Mouse (Mus musculus): ENCODE data around the gene Adrb1. TPM values are rescaled to one million over a fixed set of nuclear protein-coding genes. Genes with fewer than 3 reads are reported as not detected.
"Not testable (repeated sequence)": the region's sequence is repeated elsewhere in the genome, so short reads cannot be mapped to it uniquely, and the experiment has no call there.

Gene Adrb1
- polyA plus RNA-seq, 1 experiment from 2014 or later, result 0.20 TPM

DNA sequence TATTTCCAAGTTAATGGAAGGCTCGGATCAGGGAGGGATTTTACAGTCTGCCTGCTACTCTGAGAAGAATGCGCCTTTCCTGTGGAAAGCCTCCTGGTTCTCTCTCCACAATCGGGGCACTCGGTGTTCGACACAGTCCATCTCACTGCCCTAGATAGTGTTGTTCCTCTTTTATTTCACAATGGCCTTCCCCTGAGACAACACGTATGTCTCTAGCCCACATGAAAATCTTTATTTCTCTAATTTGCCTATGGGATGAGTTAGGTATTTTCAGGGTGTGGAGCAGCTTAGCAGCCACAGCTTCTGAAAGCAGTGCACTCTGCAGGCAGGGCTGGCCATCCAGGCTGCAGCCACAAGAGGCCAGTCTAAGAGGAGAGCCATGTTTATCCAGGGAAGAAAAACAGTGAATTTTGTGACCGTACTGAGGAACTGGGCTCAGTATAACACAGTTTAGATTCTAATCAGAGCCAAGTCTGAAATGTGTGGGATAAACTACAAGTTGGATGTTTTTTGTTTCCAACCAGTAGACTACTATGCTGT, 12.1 kb downstream of the Adrb1 start:
- 40% methylated on average over 7 of the region's 7 CpGs for WGBS (ENCODE audit: insufficient replicate concordance)
- no peak overlapping the region for H3K4me3 ChIP-seq
- H3K9me3 ChIP-seq (replicated peaks), result no peaks in the 10 kb centered on the region
- H3K27me3 ChIP-seq (replicated peaks), result peaks cover 7% of the 10 kb centered on the region
- H3K9ac ChIP-seq, result no peak overlapping the region
- H3K4me1 ChIP-seq, result no peaks in the 10 kb centered on the region
- no peak overlapping the region for H3K4me2 ChIP-seq
- ATAC-seq, result no peak
- no peak overlapping the region for H3K27ac ChIP-seq
- no peaks in the 10 kb centered on the region for H3K36me3 ChIP-seq

DNA sequence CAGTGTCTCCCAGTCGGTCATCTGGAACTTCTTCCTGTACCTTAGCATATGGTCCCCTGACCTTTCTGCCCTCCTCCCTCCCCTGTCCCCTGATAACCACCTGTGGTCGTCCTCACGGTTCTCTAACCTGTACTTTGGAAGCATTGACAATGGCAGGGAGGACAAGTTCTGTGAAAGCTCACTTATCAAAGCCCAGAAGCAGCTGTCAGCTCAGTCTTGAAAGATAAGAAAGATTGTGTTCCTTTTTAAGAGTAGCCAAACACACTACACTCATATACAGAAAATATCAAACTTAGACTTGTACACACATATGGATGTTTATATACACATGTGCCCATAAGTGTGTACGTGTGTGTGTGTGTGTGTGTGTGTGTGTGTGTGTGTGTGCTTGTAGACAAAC, 13.7 kb downstream of the Adrb1 start:
- Histone ChIP-seq H3K9me3 (replicated peaks) (no peaks in the 10 kb centered on the region), H3K4me3 (no peak overlapping the region), H3K4me2 (no peak overlapping the region), H3K4me1 (no peaks in the 10 kb centered on the region), H3K36me3 (no peaks in the 10 kb centered on the region), H3K9ac (no peak overlapping the region), H3K27me3 (replicated peaks) (peaks cover 7% of the 10 kb centered on the region), H3K27ac (no peak overlapping the region)
- 35% methylated on average over 4 of the region's 4 CpGs for WGBS (ENCODE audit: insufficient replicate concordance)
- no peak for ATAC-seq

DNA sequence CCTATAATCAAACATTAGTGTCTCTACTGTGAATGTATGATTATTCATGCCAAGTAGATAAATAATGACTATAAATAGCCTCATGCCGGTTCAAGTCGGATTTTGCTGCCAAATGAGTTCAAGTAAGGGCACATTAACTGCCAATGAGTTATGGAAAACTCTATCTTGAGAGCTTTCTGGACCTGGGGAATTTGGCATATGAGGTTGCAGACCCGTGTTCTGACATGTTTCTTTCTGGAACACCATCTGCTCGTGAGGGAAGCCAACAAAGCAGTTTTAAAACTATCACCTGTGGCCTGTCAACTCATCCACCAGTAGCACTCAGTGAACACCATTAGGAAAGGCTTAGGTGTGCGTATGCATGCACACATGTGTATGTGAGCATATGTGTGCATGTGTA, 14.3 kb downstream of the Adrb1 start:
- H3K4me3 ChIP-seq, result no peak overlapping the region
- H3K9ac ChIP-seq, result no peak overlapping the region
- no peak overlapping the region for H3K27ac ChIP-seq
- no peak for ATAC-seq
- H3K36me3 ChIP-seq, result no peaks in the 10 kb centered on the region
- peaks cover 2% of the 10 kb centered on the region for H3K27me3 ChIP-seq (replicated peaks)
- H3K4me2 ChIP-seq, result no peak overlapping the region
- WGBS (ENCODE audit: insufficient replicate concordance), result 53% methylated on average over 5 of the region's 5 CpGs
- no peaks in the 10 kb centered on the region for H3K4me1 ChIP-seq
- no peaks in the 10 kb centered on the region for H3K9me3 ChIP-seq (replicated peaks)

DNA sequence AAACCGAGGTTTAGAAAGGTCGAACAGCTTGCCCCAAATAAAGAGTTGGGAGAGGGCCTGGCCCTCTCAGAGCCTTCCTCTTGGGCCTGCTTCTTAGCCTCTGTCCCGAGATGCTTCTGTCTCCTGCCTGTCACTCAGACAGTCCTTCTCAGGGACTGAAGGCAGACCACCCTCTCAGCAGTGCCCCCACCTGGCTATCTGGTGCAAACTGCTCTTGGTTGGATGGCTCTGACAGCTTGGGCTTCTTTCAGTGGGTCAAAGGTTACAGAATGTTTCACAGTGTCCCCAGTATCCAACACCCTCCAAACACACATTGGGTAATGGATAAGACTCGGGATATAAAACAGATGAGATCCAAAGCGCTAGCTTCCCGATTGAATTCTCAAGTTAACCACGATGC, 23.1 kb downstream of the Adrb1 start:
- peaks cover 9% of the 10 kb centered on the region for H3K27me3 ChIP-seq (replicated peaks)
- H3K4me1 ChIP-seq, result no peaks in the 10 kb centered on the region
- no peak overlapping the region for H3K4me2 ChIP-seq
- ATAC-seq, result no peak
- 58% methylated on average over 7 of the region's 7 CpGs for WGBS (ENCODE audit: insufficient replicate concordance)
- no peak overlapping the region for H3K27ac ChIP-seq
- no peak overlapping the region for H3K4me3 ChIP-seq
- no peak overlapping the region for H3K9ac ChIP-seq
- H3K9me3 ChIP-seq (replicated peaks), result no peaks in the 10 kb centered on the region
- no peaks in the 10 kb centered on the region for H3K36me3 ChIP-seq

DNA sequence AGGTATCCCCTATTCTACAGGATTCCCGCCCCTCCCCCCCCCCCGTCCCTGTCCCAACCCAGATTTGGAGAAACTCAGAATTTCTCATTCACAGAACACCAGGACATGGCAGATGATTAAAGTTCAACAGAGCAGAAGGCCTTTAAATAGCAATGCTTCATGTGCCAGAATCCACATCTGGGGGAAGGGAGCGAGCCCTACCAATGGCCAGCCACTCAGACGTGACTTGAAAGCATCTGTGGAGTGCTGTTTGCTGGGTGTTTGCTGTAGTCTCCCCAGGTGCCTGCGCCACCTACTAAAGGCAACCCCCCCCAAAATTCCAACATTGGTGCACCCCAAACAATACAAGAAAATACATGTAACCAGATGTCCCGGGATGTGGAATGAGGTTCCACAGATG, 23.5 kb downstream of the Adrb1 start:
- no peak for ATAC-seq

DNA sequence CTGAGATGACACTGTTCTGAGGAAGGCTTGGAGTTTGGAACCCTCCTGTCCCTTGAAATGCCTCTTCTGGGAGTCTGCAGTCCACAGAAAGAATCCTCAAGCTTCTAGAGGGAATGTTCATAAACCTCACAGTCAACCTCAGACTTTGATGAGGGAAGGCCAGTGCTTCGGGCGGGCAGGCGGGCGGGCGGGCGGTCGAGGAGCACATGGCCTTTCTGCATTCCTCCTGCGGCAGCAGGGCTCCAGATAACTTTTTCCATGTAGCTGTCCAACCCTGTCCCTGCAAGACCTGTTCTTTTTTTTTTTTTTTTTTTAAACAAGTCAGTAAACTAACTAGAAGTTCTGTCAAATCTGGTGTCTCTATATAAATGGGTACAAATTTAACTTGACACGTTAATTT, 24.6 kb downstream of the Adrb1 start:
- H3K9ac ChIP-seq, result no peak overlapping the region
- H3K36me3 ChIP-seq, result no peaks in the 10 kb centered on the region
- peaks cover 9% of the 10 kb centered on the region for H3K27me3 ChIP-seq (replicated peaks)
- no peak overlapping the region for H3K4me2 ChIP-seq
- H3K27ac ChIP-seq, result no peak overlapping the region
- H3K4me1 ChIP-seq, result no peaks in the 10 kb centered on the region
- no peak for ATAC-seq
- H3K9me3 ChIP-seq (replicated peaks), result no peaks in the 10 kb centered on the region
- 74% methylated on average over 9 of the region's 9 CpGs for WGBS (ENCODE audit: insufficient replicate concordance)
- H3K4me3 ChIP-seq, result no peak overlapping the region

More for the DNA sequence above, 23.5 kb downstream of the Adrb1 start:
- Histone ChIP-seq H3K4me1 (no peaks in the 10 kb centered on the region), H3K27ac (no peak overlapping the region), H3K36me3 (no peaks in the 10 kb centered on the region), H3K4me3 (no peak overlapping the region), H3K9ac (no peak overlapping the region), H3K4me2 (no peak overlapping the region), H3K9me3 (replicated peaks) (no peaks in the 10 kb centered on the region), H3K27me3 (replicated peaks) (peaks cover 9% of the 10 kb centered on the region)
- WGBS (ENCODE audit: insufficient replicate concordance), result 62% methylated on average over 6 of the region's 6 CpGs

DNA sequence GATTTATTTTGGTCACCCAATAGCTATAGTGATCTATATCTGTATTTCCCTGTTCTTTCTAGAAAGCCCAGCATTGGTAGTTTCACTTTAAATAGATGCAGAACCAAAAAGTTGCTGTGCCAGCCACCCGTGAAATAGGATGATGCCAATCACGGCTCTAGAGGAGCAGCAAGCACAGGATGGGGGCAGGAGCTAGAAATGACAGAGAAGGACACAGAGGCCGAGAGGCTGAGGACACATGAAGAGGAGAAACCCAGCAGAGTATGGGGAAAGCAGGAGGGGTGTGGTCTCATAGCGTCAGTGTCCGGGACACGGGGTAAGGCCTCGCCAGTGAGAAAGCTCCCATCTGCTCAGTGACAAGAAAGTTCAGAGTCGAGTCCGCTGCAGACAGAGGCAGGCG, 25.9 kb downstream of the Adrb1 start:
- Histone ChIP-seq H3K4me2 (no peak overlapping the region), H3K9ac (no peak overlapping the region), H3K9me3 (replicated peaks) (no peaks in the 10 kb centered on the region), H3K4me1 (no peaks in the 10 kb centered on the region), H3K36me3 (no peaks in the 10 kb centered on the region), H3K4me3 (no peak overlapping the region), H3K27ac (no peak overlapping the region), H3K27me3 (replicated peaks) (peaks cover 9% of the 10 kb centered on the region)
- ATAC-seq, result no peak
- 73% methylated on average over 10 of the region's 10 CpGs for WGBS (ENCODE audit: insufficient replicate concordance)

DNA sequence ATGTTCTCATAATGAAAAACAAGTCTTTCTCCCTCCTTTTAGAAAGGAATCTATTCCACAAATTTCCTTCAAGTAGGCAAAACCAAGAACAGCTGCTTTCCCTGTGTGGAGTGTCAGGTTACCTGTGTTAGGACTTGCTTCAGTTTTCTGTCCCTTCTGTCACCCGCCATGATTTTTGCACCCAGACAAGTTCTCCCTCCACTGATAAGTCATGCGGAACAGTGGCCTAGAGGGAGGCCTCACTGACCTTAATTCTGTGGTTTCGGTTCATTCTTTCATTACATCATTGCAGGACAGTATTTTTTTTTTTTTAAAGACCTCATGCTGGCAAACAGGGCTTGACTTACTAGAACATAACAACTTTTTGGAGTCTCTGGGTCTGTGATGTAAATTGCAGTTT, 27.3 kb downstream of the Adrb1 start:
- Histone ChIP-seq H3K36me3 (no peaks in the 10 kb centered on the region), H3K4me3 (no peak overlapping the region), H3K9ac (no peak overlapping the region), H3K4me2 (no peak overlapping the region), H3K27me3 (replicated peaks) (no peaks in the 10 kb centered on the region; the same call in 1 of the 2 replicates), H3K9me3 (replicated peaks) (no peaks in the 10 kb centered on the region), H3K27ac (no peak overlapping the region), H3K4me1 (no peaks in the 10 kb centered on the region)
- WGBS (ENCODE audit: insufficient replicate concordance), result 45% methylated on average over 3 of the region's 3 CpGs
- ATAC-seq, result no peak

DNA sequence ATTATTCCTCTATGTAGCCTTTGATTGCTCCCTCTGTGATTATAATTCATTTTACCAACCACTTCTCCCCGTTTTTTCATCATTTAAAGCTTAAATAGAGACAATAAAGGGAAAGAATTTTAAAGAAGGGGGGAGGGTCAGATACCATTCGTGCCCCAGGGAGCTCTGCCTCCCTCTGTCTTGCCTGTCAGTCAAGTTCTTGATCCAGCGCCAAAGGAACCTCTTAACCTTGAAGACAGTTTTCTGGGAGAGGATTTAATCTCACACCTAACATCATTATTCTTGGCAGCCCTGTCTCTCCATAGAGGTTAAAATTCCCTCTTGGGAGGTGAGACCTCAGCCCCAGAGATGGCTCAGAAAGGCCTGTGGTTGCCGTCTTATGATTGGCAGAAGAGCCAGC, 28.7 kb downstream of the Adrb1 start:
- Histone ChIP-seq H3K36me3 (no peaks in the 10 kb centered on the region), H3K4me2 (no peak overlapping the region), H3K9ac (no peak overlapping the region), H3K27ac (no peak overlapping the region), H3K4me1 (no peaks in the 10 kb centered on the region), H3K4me3 (no peak overlapping the region), H3K27me3 (replicated peaks) (peaks cover 3% of the 10 kb centered on the region; the same call in 1 of the 2 replicates), H3K9me3 (replicated peaks) (no peaks in the 10 kb centered on the region)
- ATAC-seq, result no peak
- WGBS (ENCODE audit: insufficient replicate concordance), result 31% methylated on average over 4 of the region's 4 CpGs

DNA sequence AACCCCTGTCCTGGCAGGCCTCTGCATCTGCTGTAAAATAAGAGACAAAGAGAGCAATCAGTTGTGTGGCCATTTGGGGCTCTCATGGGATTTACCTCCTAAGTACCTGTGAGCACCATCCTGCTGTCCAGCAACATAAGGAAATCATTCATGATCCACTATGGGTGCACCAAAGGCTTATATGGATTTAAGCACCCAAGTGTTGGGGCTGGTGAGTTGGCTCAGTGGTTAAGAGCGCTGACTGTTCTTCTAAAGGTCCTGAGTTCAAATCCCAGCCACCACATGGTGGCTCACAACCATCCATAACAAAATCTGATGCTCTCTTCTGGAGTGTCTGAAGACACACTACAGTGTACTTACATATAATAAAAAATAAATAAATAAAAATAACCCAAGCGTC, 32.5 kb downstream of the Adrb1 start:
- H3K4me1 ChIP-seq, ATAC-seq, H3K9ac ChIP-seq: not testable (repeated sequence)

DNA sequence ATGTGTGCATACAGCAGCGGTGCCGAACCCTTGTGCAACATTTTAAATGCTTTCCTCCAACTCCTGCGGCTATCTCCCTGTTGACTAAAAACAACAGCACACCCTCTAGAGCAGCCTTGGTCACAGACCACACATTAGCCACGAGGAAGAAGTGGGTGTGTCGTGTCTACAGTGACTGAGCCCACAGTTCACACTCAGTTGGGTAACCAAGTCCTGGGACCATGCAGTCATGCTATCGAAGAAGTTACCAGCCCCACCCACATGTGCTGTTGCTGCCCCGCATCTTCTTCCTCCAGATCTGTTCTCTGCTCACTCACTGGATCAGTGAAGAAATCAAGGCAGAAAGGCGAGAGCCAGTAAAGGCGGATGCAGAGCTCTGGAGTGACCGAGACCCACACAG, 34.4 kb downstream of the Adrb1 start:
- 67% methylated on average over 10 of the region's 10 CpGs for WGBS (ENCODE audit: insufficient replicate concordance)
- Histone ChIP-seq H3K4me2 (no peak overlapping the region), H3K27ac (no peak overlapping the region), H3K36me3 (no peaks in the 10 kb centered on the region), H3K9me3 (replicated peaks) (no peaks in the 10 kb centered on the region), H3K4me1 (no peaks in the 10 kb centered on the region), H3K27me3 (replicated peaks) (peaks cover 3% of the 10 kb centered on the region; the same call in 1 of the 2 replicates), H3K9ac (no peak overlapping the region), H3K4me3 (no peak overlapping the region)
- no peak for ATAC-seq

More for the DNA sequence above, 32.5 kb downstream of the Adrb1 start:
- H3K36me3 ChIP-seq; H3K4me2 ChIP-seq; H3K27me3 ChIP-seq (replicated peaks); H3K27ac ChIP-seq; H3K4me3 ChIP-seq; H3K9me3 ChIP-seq (replicated peaks): not testable (repeated sequence)
- WGBS (ENCODE audit: insufficient replicate concordance), result 69% methylated on average over 2 of the region's 2 CpGs

DNA sequence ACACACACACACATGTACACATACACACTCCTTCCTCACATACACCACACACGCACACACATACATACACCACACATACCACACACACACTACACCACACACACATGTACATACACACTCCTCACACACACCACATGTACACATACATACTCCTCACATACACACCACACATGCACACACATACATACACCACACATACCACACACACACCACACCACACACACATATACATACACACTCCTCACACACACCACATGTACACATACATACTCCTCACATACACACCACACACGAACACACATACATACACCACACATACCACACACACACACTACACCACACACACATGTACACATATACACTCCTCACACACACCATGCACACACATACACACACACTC, 36.3 kb downstream of the Adrb1 start:
- no peaks in the 10 kb centered on the region for H3K9me3 ChIP-seq (replicated peaks)
- no peaks in the 10 kb centered on the region for H3K36me3 ChIP-seq
- H3K4me3 ChIP-seq, result no peak overlapping the region
- peaks cover 3% of the 10 kb centered on the region; the same call in 1 of the 2 replicates for H3K27me3 ChIP-seq (replicated peaks)
- H3K4me2 ChIP-seq, result no peak overlapping the region
- no peak overlapping the region for H3K27ac ChIP-seq
- whole genome bisulfite sequencing (ENCODE audit: insufficient replicate concordance), result 63% methylated on average over 2 of the region's 2 CpGs
- no peaks in the 10 kb centered on the region for H3K4me1 ChIP-seq
- no peak overlapping the region for H3K9ac ChIP-seq
- no peak for ATAC-seq

DNA sequence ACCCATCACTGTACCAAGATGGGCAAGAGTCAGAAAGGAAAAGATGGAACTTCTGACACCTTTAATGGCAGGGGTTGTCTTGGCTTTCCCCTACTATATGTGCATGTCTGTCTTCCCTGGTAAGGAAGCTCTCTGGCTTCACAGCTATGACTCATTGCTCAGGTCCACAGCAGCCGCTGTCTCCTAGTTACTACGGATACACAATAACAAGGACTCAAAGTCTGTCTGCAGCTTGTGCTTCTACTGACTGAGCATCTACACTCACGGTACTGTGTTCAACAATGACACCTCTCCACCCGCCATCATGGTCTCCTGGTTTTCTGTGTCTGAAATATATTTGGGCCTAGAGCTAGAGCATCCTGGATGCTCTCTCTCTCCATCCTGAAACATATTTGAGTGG, 37.7 kb downstream of the Adrb1 start:
- no peak overlapping the region for H3K4me3 ChIP-seq
- no peak overlapping the region for H3K4me2 ChIP-seq
- peaks cover 3% of the 10 kb centered on the region; the same call in 1 of the 2 replicates for H3K27me3 ChIP-seq (replicated peaks)
- no peaks in the 10 kb centered on the region for H3K9me3 ChIP-seq (replicated peaks)
- H3K4me1 ChIP-seq, result no peaks in the 10 kb centered on the region
- no peaks in the 10 kb centered on the region for H3K36me3 ChIP-seq
- WGBS (ENCODE audit: insufficient replicate concordance), result 77% methylated on average over 4 of the region's 4 CpGs
- no peak for ATAC-seq
- H3K27ac ChIP-seq, result no peak overlapping the region
- no peak overlapping the region for H3K9ac ChIP-seq

Data from liver, embryonic 12.5 days (tissue).